Mouse (Mus musculus) testis, postnatal 14 days (tissue): Measurements from ENCODE around the gene Fbxo42.

Experiments
- DNase-seq: peaks from one replicate; pipeline ENCODE4 v3.0.0; 2021; ENCODE audit warnings: low spot score

The Fbxo42 gene

GRCm38 (mm10) chr4:141176328-141176838 lies 28.7 kb downstream of the Fbxo42 start:
- no peak for DNase-seq

GRCm38 (mm10) chr4:141178500-141178899 lies 30.8 kb downstream of the Fbxo42 start:
- no peak for DNase-seq

GRCm38 (mm10) chr4:141180831-141181230 lies 33.1 kb downstream of the Fbxo42 start:
- DNase-seq = no peak

GRCm38 (mm10) chr4:141181981-141182380 lies 34.3 kb downstream of the Fbxo42 start:
- DNase-seq = no peak

GRCm38 (mm10) chr4:141183932-141184331 lies 36.2 kb downstream of the Fbxo42 start:
- DNase-seq = no peak

GRCm38 (mm10) chr4:141184426-141184825 lies 36.7 kb downstream of the Fbxo42 start:
- no peak for DNase-seq

- no peak for DNase-seq
Measured at GRCm38 (mm10) chr4:141186923-141187836, 39.5 kb downstream of the Fbxo42 start.

GRCm38 (mm10) chr4:141191294-141191693 lies 43.6 kb downstream of the Fbxo42 start:
- no peak for DNase-seq

- no peak for DNase-seq
Measured at GRCm38 (mm10) chr4:141194553-141194952, 46.8 kb downstream of the Fbxo42 start.

- no peak for DNase-seq
Measured at GRCm38 (mm10) chr4:141196981-141197685, 49.4 kb downstream of the Fbxo42 start.

- DNase-seq = no peak
Measured at GRCm38 (mm10) chr4:141197686-141198035, 49.9 kb downstream of the Fbxo42 start.

- no peak for DNase-seq
Measured at GRCm38 (mm10) chr4:141200906-141201305, 53.2 kb downstream of the Fbxo42 start.

- DNase-seq = no peak
Measured at GRCm38 (mm10) chr4:141202192-141202591, 54.5 kb downstream of the Fbxo42 start.

- no peak for DNase-seq
Measured at GRCm38 (mm10) chr4:141204580-141205061, 56.9 kb downstream of the Fbxo42 start.

GRCm38 (mm10) chr4:141207081-141207480 lies 59.4 kb downstream of the Fbxo42 start:
- DNase-seq = no peak

GRCm38 (mm10) chr4:141210524-141211219 lies 63.0 kb downstream of the Fbxo42 start:
- DNase-seq = no peak

GRCm38 (mm10) chr4:141211646-141212045 lies 63.9 kb downstream of the Fbxo42 start:
- no peak for DNase-seq

- no peak for DNase-seq
Measured at GRCm38 (mm10) chr4:141212892-141213291, 65.2 kb downstream of the Fbxo42 start.

GRCm38 (mm10) chr4:141213342-141213741 lies 65.6 kb downstream of the Fbxo42 start:
- no peak for DNase-seq

- DNase-seq = peak; percentile 86
Measured at GRCm38 (mm10) chr4:141213770-141214336, 66.1 kb downstream of the Fbxo42 start, which contains the start of gene Rsg1. Gene Rsg1 (plus strand): TSS chr4:141213956.

GRCm38 (mm10) chr4:141214337-141214851 lies 66.7 kb downstream of the Fbxo42 start:
- peak; percentile 70 for DNase-seq
